Mouse (Mus musculus): ENCODE data around the gene Slc10a4.

- TF ChIP-seq POLR2A (IDR thresholded peaks at IDR 0.05; ENCODE audit: insufficient read depth, low read depth, low read length) (no peak), CTCF (IDR thresholded peaks at IDR 0.05; ENCODE audit: insufficient read depth, low read depth, low read length) (no peak)
Measured at GRCm38 (mm10) chr5:73056457-73056856, 49.8 kb downstream of the Slc10a4 start.

All from olfactory bulb, adult 2 months (tissue).